In genomic region chr7:139741246-139741903, GRCm38 (mm10) we compare ENCODE assay signal across 18 mouse cellular contexts. TPM values are rescaled to one million over a fixed set of nuclear protein-coding genes. Genes with fewer than 3 reads are reported as not detected.
A peak's percentile ranks its signal among the peaks of the same experiment; 100 is the strongest.
DNase-seq lines count a peak whose midpoint lies in the region; ATAC-seq and TF ChIP-seq lines count a peak whose summit lies in the region.
"Had no signal": no experiment of that assay in that cellular context is flagged by ENCODE, and none has a peak within 500 bp of the region (broad histone marks: within the 10 kb centered on the region; RNA-seq: fewer than 3 reads in every experiment).

No protein-coding gene starts in this region.

- ATAC-seq in inflammation-experienced regulatory T-cells, adult 6 months: no peak
- no peak for ATAC-seq in midbrain, postnatal 0 days (ENCODE audit: low FRiP score)
- ATAC-seq: intestine, embryonic 15.5 days had no signal

- no peak overlapping the region for H3K4me2 ChIP-seq in midbrain, postnatal 0 days (ENCODE audit: low read depth, low read length, poor library complexity, severe bottlenecking)
- H3K4me2 ChIP-seq: embryonic facial prominence, embryonic 15.5 days; intestine, embryonic 15.5 days; limb, embryonic 15.5 days had no signal

- no peak for TF ChIP-seq CTCF in midbrain, postnatal 0 days (IDR thresholded peaks at IDR 0.05)

- H3K4me1 ChIP-seq in midbrain, postnatal 0 days (ENCODE audit: insufficient read depth, low read length): no peaks in the 10 kb centered on the region
- H3K4me1 ChIP-seq: embryonic facial prominence, embryonic 15.5 days; intestine, embryonic 15.5 days; limb, embryonic 15.5 days; midbrain, embryonic 10.5 days had no signal

- H3K4me3 ChIP-seq in midbrain, postnatal 0 days (ENCODE audit: low read depth, low read length): no peak overlapping the region
- H3K4me3 ChIP-seq: embryonic facial prominence, embryonic 15.5 days; gastrocnemius, adult 2 months; heart, adult 2 months; intestine, embryonic 15.5 days; limb, embryonic 15.5 days; midbrain, embryonic 10.5 days had no signal

- peaks cover 3% of the 10 kb centered on the region; the same call in 1 of the 2 replicates for H3K9me3 ChIP-seq in midbrain, postnatal 0 days (ENCODE audit: low read length)
- H3K9me3 ChIP-seq: embryonic facial prominence, embryonic 15.5 days; intestine, embryonic 15.5 days; limb, embryonic 15.5 days had no signal

- H3K27me3 ChIP-seq in midbrain, postnatal 0 days (ENCODE audit: insufficient read depth, low read length): no peaks in the 10 kb centered on the region
- H3K27me3 ChIP-seq: embryonic facial prominence, embryonic 15.5 days; intestine, embryonic 15.5 days; limb, embryonic 15.5 days had no signal

- H3K27ac ChIP-seq in midbrain, postnatal 0 days (ENCODE audit: low read depth, low read length): no peak overlapping the region
- H3K27ac ChIP-seq: embryonic facial prominence, embryonic 15.5 days; gastrocnemius, adult 2 months; heart, adult 2 months; intestine, embryonic 15.5 days; limb, embryonic 15.5 days; midbrain, embryonic 10.5 days had no signal

- H3K36me3 ChIP-seq in midbrain, postnatal 0 days (ENCODE audit: insufficient read depth, low read length): no peaks in the 10 kb centered on the region
- H3K36me3 ChIP-seq: embryonic facial prominence, embryonic 15.5 days; intestine, embryonic 15.5 days; limb, embryonic 15.5 days; midbrain, embryonic 10.5 days had no signal

- DNase-seq in layer of hippocampus, adult 11-12 months (ENCODE audit: low spot score): peak; percentile 69
- no peak for DNase-seq in layer of hippocampus, postnatal 25 days (ENCODE audit: extremely low spot score in 1 of 2, low spot score in 1 of 2)
- peak; percentile 21 to 25 for DNase-seq in frontal cortex, postnatal 14 days (ENCODE audit: low spot score in 2 of 2)
- DNase-seq in left cerebral cortex, postnatal 14 days (ENCODE audit: low spot score in 2 of 2): peak; percentile 38 to 64
- DNase-seq in telencephalon, adult 2 months (ENCODE audit: low read depth, low spot score): peak; percentile 77
- no peak for DNase-seq in midbrain, postnatal 0 days (ENCODE audit: low spot score)
- no peak for DNase-seq in urinary bladder, postnatal 36 days (ENCODE audit: low spot score in 2 of 2)
- DNase-seq: cerebellum, postnatal 36 days; gastrocnemius, adult 2 months; heart, adult 2 months; heart, postnatal 14 days; kidney, postnatal 14 days; thymus, postnatal 25 days had no signal

- no peak overlapping the region for H3K9ac ChIP-seq in midbrain, postnatal 0 days (replicated peaks; ENCODE audit: low read length, poor library complexity, severe bottlenecking)
- H3K9ac ChIP-seq: embryonic facial prominence, embryonic 15.5 days; intestine, embryonic 15.5 days; limb, embryonic 15.5 days had no signal

- intact Hi-C loops in left cerebral cortex, postnatal 14 days (cut with DNase I): loop anchor here (5.0 kb wide), 1 partner anchor 34 kb away; no protein-coding TSS in a partner anchor

- 67% methylated on average over 13 of the region's 13 CpGs for WGBS in midbrain, postnatal 0 days

RNA-seq across cellular contexts. Expression of gene Cfap46, which starts 57.8 kb away (rescaled TPM):
- 1 to 10 TPM; 1.8 to 3.5 TPM for total RNA-seq in layer of hippocampus, postnatal 25 days (2021)
- total RNA-seq in left cerebral cortex, postnatal 14 days (2021): 1 to 10 TPM; 1.6 to 2.2 TPM
- polyA plus RNA-seq in inflammation-experienced regulatory T-cells, adult 6 months (2017; shearing (Covaris generic)): not detected
- total RNA-seq in midbrain, postnatal 0 days (2014; rRNA removed): 4.2 and 4.4 TPM in 2 replicates
- 4.5 and 4.6 TPM in 2 replicates for polyA plus RNA-seq in midbrain, postnatal 0 days (2015; fragmentation: Nextera tagmentation; extraction: Ambion mirVana)

Comparison
In these comparisons a context has a peak if more than half of its experiments do, and no peak if none do; other contexts are left out.
1. DNase-seq: peak in layer of hippocampus, adult 11-12 months (single experiment), frontal cortex, postnatal 14 days (2 of 2), left cerebral cortex, postnatal 14 days (2 of 2) and telencephalon, adult 2 months (single experiment); none in layer of hippocampus, postnatal 25 days (0 of 2), midbrain, postnatal 0 days (single experiment) and urinary bladder, postnatal 36 days (0 of 2).